Mouse (Mus musculus) bone marrow macrophage, adult 2 months (primary cell): ENCODE results near the gene Cyb561d2. TPM values are rescaled to one million over a fixed set of nuclear protein-coding genes. Genes with fewer than 3 reads are reported as not detected.

Experiments
- H3K27ac ChIP-seq: 2 replicates; pipeline ENCODE4 v1.5.1; 2012; ENCODE audit warnings: low read depth, low read length; ENCODE audit not compliant: insufficient read depth
- H3K4me1 ChIP-seq: 2 replicates; pipeline ENCODE4 v1.6.1; 2012; ENCODE audit warnings: low read length; ENCODE audit not compliant: control insufficient read depth, insufficient read depth
- H3K4me3 ChIP-seq: 2 replicates; pipeline ENCODE4 v1.5.1; 2012; ENCODE audit warnings: mild to moderate bottlenecking, low read length, moderate library complexity; ENCODE audit not compliant: insufficient read depth
- CTCF ChIP-seq: IDR thresholded peaks from 2 replicates; pipeline ENCODE4 v1.5.1; 2012; ENCODE audit warnings: low read depth, mild to moderate bottlenecking, low read length, moderate library complexity
- POLR2A ChIP-seq: IDR thresholded peaks from 2 replicates; pipeline ENCODE4 v1.6.1; 2012; ENCODE audit warnings: mild to moderate bottlenecking, low read depth, low read length, borderline replicate concordance
- polyA plus RNA-seq: library from polyadenylated mRNA; stranded (reverse); fragments of >200 nt; gene quantifications from 2 replicates; pipeline ENCODE4 v1.2.4, GENCODE M21; 2012; ENCODE audit not compliant: missing spikeins, insufficient read depth, insufficient read length

Cyb561d2 gene
- polyA plus RNA-seq, 1 experiment = 18.9 TPM

GRCm38 (mm10) chr9:107526198-107527026 lies 15.6 kb downstream of the Cyb561d2 start:
- Histone ChIP-seq H3K4me1 (no peaks in the 10 kb centered on the region), H3K27ac (no peak overlapping the region), H3K4me3 (peak overlapping the region; percentile 20)
- no peak for TF ChIP-seq POLR2A
- no peak for TF ChIP-seq CTCF

DNA sequence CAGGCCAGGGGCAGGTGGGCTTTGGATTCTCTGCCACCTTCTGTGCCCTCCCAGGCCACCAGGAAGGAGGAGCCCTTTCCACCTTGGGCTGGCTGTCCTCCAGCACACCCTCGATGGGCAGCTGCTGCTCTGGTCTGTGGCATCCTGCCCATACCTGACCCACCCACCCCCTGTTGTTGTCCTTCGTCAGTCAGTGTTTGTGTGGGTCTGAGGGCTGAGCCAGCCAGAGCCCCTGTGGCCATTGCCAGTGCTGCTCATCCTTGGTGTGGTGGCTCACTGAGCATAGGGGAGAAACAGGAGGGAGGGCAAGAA lies 19.6 kb downstream of the Cyb561d2 start:
- Histone ChIP-seq H3K4me3 (no peak overlapping the region), H3K4me1 (no peaks in the 10 kb centered on the region), H3K27ac (no peak overlapping the region)
- TF ChIP-seq POLR2A (no peak), CTCF (no peak)

DNA sequence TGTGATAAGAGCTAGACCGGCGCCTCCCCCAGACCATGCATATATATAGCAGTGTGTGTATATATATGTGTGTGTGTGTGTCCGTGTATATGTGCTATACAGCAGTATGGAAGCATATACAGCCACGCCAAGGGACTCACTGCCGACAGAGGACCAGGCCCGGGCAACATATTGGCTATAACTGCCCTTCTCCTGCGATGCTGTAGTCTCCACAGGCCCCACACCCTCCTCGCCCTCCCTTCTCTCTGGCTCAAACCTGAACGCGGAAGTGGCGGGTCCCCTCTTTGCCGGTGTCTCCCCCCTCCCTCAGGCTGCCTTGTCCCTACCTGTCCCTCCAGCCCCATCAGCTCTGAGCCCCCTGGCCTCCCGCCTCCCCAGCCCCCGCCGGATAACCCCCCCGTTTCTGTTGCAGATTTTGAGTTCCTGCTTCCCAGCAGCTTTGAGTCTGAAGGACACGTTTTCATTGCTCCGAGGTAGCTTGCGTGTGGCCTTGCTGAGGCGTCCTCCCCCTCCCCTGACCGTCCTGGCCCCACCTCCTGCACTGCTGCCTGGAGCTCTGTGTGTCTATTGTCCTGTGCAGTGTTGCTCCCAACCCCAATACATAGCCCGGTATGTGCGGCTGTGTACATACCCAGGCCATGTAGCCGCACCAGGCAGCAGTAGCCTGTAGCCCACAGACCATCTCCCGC lies 20.1 kb downstream of the Cyb561d2 start:
- H3K4me3 ChIP-seq = no peak overlapping the region
- no peaks in the 10 kb centered on the region for H3K4me1 ChIP-seq
- TF ChIP-seq POLR2A (no peak), CTCF (no peak)
- no peak overlapping the region for H3K27ac ChIP-seq

DNA sequence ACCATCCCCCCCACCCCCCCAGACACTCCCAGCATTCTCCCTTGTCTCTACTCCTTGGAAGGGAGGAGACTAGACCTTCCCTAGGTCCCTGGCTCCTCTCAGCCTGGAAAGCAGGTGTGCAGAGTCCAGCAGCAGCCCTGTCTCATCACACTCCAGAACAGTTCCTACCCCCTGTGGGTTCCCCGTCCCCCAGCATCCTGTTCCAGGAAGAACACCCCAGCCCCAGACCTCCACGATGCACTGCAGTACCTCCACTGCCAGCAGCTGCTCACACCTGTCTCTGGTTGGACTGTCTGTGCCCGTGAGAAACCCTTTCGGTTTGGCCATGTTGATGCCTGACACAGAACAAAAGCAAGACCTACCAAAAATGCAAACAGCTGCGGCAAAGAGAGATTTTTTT lies 20.8 kb downstream of the Cyb561d2 start:
- no peak overlapping the region for H3K4me3 ChIP-seq
- no peak overlapping the region for H3K27ac ChIP-seq
- TF ChIP-seq POLR2A (no peak), CTCF (no peak)
- H3K4me1 ChIP-seq = no peaks in the 10 kb centered on the region

DNA sequence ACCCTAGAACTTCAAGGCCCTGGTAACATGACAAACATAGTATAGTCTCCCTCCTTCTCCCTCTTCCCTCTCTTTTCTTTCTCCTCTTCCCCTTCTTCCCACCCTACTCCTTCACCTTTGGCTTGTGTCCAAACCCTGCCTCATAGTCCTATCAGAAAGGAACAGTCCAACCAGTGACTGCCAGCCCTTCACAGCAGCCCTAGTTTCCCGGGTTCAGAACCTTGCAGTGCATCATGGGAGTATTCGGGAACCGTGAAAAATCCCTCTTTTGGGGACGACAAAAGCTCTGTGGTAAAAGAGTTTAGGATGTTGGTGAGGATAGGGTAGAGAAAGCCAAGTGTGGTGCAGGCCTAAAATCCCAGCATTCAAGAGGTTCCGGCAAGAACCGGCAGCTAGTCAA lies 21.7 kb downstream of the Cyb561d2 start:
- Histone ChIP-seq H3K4me1 (no peaks in the 10 kb centered on the region), H3K27ac (no peak overlapping the region), H3K4me3 (no peak overlapping the region)
- TF ChIP-seq CTCF (no peak), POLR2A (no peak)

DNA sequence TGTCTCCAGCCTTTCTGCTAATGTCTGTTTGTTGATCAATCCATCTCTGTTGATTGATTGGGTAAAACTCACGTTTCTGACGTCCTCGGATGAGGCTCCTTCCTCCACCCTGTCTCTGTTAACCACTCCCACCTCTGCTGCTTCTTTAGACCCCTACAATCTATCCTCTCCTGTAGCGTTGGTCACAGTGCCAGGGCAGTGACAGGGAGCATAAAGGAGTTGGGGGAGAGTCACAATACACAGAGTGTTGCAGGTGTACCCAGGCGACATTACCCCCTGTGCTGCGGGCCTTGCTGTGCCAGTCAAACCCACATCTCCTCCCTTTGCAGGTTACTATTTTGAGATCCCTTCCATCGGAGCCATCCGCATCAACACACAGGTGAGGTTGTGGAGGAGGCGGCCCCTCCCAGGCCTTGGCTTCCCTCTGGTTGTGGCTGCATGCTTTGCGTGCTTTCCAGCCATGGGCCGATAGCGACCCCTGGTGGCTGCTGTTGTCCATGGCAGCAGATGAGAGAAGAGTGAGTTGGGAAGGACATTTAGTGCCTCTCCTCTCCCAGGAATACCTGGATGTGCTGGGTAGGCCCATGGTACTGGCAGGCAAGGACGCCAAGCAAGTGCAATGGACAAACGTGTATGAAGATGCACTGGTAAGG lies 27.6 kb downstream of the Cyb561d2 start:
- H3K4me3 ChIP-seq = no peak overlapping the region
- H3K27ac ChIP-seq = no peak overlapping the region
- H3K4me1 ChIP-seq = no peaks in the 10 kb centered on the region
- TF ChIP-seq POLR2A (no peak), CTCF (peak; percentile 89)

- no peak overlapping the region for H3K4me3 ChIP-seq
- no peak for TF ChIP-seq POLR2A
- no peak for TF ChIP-seq CTCF
- no peaks in the 10 kb centered on the region for H3K4me1 ChIP-seq
- H3K27ac ChIP-seq = no peak overlapping the region
Observed at GRCm38 (mm10) chr9:107512326-107512725, 29.7 kb downstream of the Cyb561d2 start.

GRCm38 (mm10) chr9:107511436-107511835 lies 30.6 kb downstream of the Cyb561d2 start:
- no peak for TF ChIP-seq POLR2A
- no peak for TF ChIP-seq CTCF
- no peak overlapping the region for H3K27ac ChIP-seq
- H3K4me1 ChIP-seq = no peaks in the 10 kb centered on the region
- no peak overlapping the region for H3K4me3 ChIP-seq

DNA sequence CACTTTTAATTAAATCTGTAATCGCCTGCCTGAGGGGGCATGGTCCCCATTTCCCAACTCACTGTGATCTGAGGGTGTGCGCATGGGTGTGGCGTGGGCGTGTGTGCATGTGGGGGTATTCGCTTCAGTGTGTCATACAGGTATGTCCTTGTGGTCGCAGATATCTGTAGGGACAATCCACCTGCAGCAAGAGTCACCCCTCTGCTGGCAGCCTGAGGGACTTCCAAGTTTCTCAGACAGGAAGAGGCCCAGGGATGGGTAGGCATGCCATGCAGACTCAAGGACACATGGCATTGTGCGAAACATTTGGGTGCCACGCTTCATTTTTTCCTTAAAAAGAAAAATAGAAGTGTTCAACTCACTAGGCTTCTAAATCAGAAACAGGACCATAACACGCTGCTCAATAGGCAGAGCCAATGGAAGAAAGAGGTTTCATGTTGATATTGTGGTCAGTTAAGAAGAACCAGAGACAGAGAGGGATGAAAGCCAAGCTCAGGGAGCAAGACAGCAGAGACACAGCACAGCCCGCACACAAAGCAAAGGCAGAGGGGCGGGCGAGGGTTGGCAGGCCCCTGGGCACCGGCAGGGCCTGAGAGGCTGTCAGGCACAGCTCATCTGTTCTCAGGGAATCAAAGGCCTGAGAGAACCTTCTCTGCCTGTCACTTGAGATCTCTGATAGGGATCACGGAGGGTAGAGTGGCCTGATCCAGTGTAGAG lies 31.5 kb downstream of the Cyb561d2 start:
- TF ChIP-seq CTCF (no peak), POLR2A (no peak)
- no peaks in the 10 kb centered on the region for H3K4me1 ChIP-seq
- H3K27ac ChIP-seq = no peak overlapping the region
- no peak overlapping the region for H3K4me3 ChIP-seq

DNA sequence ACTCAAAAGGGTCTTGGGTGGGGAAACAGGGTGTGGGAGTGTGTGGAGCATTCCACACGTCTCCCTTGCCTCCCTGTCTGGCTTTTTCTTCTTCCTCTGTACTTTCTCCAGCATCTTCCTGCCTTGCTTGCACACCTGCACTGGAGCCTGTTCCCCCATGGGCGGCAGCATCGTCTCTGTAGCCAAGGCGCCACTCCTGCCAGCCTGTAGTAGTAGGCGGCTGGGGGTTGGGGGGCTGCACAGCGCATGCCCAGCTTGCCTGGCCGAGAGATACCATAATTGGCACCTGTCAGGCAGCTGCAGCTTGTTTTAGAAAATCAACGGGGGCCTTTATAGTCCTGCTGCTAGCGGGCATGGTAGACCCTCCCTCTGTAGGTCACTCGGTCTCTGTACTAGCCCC lies 33.7 kb downstream of the Cyb561d2 start:
- no peak overlapping the region for H3K27ac ChIP-seq
- TF ChIP-seq POLR2A = no peak
- TF ChIP-seq CTCF = no peak
- H3K4me3 ChIP-seq = no peak overlapping the region
- H3K4me1 ChIP-seq = no peaks in the 10 kb centered on the region
